Comparison of ENCODE assay signal across 14 mouse cellular contexts in the genomic region with DNA sequence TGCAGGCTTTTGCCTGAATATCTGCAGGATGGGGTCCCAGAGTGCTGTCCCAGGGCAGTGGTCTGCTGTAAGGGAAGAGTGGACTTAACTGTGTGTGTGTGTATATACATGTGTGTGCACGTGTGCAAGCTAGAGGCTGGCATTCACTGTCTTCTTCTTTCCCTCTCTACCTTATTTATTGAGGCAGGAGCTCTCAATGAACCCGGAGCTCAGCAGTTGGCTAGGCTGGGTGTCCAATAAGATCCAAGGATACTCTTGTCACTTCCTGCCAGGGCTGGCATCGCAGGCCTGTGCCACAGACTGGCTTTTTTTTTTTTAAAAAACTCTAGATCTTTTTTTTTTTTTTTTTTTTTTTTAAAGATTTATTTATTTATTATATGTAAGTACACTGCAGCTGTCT.
"Had no signal": no experiment of that assay in that cellular context is flagged by ENCODE, and none has a peak within 500 bp of the region (broad histone marks: within the 10 kb centered on the region; RNA-seq: fewer than 3 reads in every experiment).

No protein-coding gene starts in this region.

- DNase-seq: kidney, adult 18-20 months; kidney, adult 9 months; kidney, postnatal 14 days; kidney, postnatal 4 days; liver, embryonic 13.5 days; lung, adult 2 months; lung, postnatal 14 days; lung, postnatal 4 days; retina, postnatal 1 day; right cerebral cortex, postnatal 25 days; spleen, adult 18-20 months had no signal

- H3K27me3 ChIP-seq: liver, embryonic 13.5 days; midbrain, embryonic 13.5 days; neural tube, embryonic 13.5 days; stomach, embryonic 15.5 days had no signal

- H3K4me3 ChIP-seq: liver, embryonic 13.5 days; midbrain, embryonic 13.5 days; neural tube, embryonic 13.5 days; stomach, embryonic 15.5 days had no signal

- H3K36me3 ChIP-seq: liver, embryonic 13.5 days; midbrain, embryonic 13.5 days; neural tube, embryonic 13.5 days; stomach, embryonic 15.5 days had no signal

- H3K4me2 ChIP-seq: liver, embryonic 13.5 days; midbrain, embryonic 13.5 days; neural tube, embryonic 13.5 days; stomach, embryonic 15.5 days had no signal
